Mouse (Mus musculus): ENCODE measurements around the gene Tmem104. TPM values are rescaled to one million over a fixed set of nuclear protein-coding genes. Genes with fewer than 3 reads are reported as not detected.

Tmem104 gene
- polyA plus RNA-seq, 1 experiment from 2014 or later: 15.1 TPM

GRCm38 (mm10) chr11:115279726-115280125 lies 92.4 kb downstream of the Tmem104 start:
- ATAC-seq (ENCODE audit: low FRiP score, low read depth): no peak

GRCm38 (mm10) chr11:115282295-115282694 lies 95.0 kb downstream of the Tmem104 start:
- no peaks in the 10 kb centered on the region for H3K27me3 ChIP-seq
- no peak overlapping the region for H3K9ac ChIP-seq
- no peak overlapping the region for H3K4me3 ChIP-seq
- no peak overlapping the region for H3K4me2 ChIP-seq
- no peaks in the 10 kb centered on the region for H3K9me3 ChIP-seq
- peaks cover 12% of the 10 kb centered on the region for H3K4me1 ChIP-seq (replicated peaks)
- no peaks in the 10 kb centered on the region for H3K36me3 ChIP-seq
- H3K27ac ChIP-seq (replicated peaks): peak overlapping the region; percentile 45
- WGBS: 78% methylated on average over 8 of the region's 8 CpGs
- peak; percentile 43; the same call in 1 of the 2 replicates for ATAC-seq (ENCODE audit: low FRiP score, low read depth)

More at GRCm38 (mm10) chr11:115279726-115280125, 92.4 kb downstream of the Tmem104 start:
- no peaks in the 10 kb centered on the region for H3K27me3 ChIP-seq
- H3K9me3 ChIP-seq: no peaks in the 10 kb centered on the region
- no peak overlapping the region for H3K9ac ChIP-seq
- no peak overlapping the region for H3K4me3 ChIP-seq
- H3K36me3 ChIP-seq: no peaks in the 10 kb centered on the region
- 82% methylated on average over 1 of the region's 1 CpGs for WGBS
- no peak overlapping the region for H3K4me2 ChIP-seq
- peaks cover 23% of the 10 kb centered on the region for H3K4me1 ChIP-seq (replicated peaks)
- H3K27ac ChIP-seq (replicated peaks): no peak overlapping the region

- ATAC-seq (ENCODE audit: low FRiP score, low read depth): peak; percentile 49; the same call in 1 of the 2 replicates
- 82% methylated on average over 8 of the region's 8 CpGs for WGBS
- no peak overlapping the region for H3K4me2 ChIP-seq
- no peak overlapping the region for H3K4me3 ChIP-seq
- H3K9ac ChIP-seq: no peak overlapping the region
- no peaks in the 10 kb centered on the region for H3K36me3 ChIP-seq
- H3K4me1 ChIP-seq (replicated peaks): peaks cover 8% of the 10 kb centered on the region
- no peaks in the 10 kb centered on the region for H3K27me3 ChIP-seq
- no peaks in the 10 kb centered on the region for H3K9me3 ChIP-seq
- H3K27ac ChIP-seq (replicated peaks): peak overlapping the region; percentile 45; the same call in 1 of the 2 replicates
Observed at GRCm38 (mm10) chr11:115282723-115283485, 95.6 kb downstream of the Tmem104 start.

- Histone ChIP-seq H3K27me3 (no peaks in the 10 kb centered on the region), H3K9ac (no peak overlapping the region), H3K9me3 (no peaks in the 10 kb centered on the region), H3K36me3 (no peaks in the 10 kb centered on the region), H3K4me1 (replicated peaks) (0 out of 2 replicates have a peak, but pooled peaks cover 5% of the 10 kb centered on the region), H3K27ac (replicated peaks) (no peak overlapping the region), H3K4me2 (no peak overlapping the region), H3K4me3 (no peak overlapping the region)
- WGBS: 79% methylated on average over 9 of the region's 9 CpGs
- no peak for ATAC-seq (ENCODE audit: low FRiP score, low read depth)
Observed at GRCm38 (mm10) chr11:115283486-115283765, 96.1 kb downstream of the Tmem104 start.

- H3K27ac ChIP-seq (replicated peaks): no peak overlapping the region
Observed at GRCm38 (mm10) chr11:115283891-115284620, 96.8 kb downstream of the Tmem104 start.

GRCm38 (mm10) chr11:115285282-115285681 lies 98.0 kb downstream of the Tmem104 start:
- H3K36me3 ChIP-seq: no peaks in the 10 kb centered on the region
- H3K9me3 ChIP-seq: no peaks in the 10 kb centered on the region
- no peak for ATAC-seq (ENCODE audit: low FRiP score, low read depth)
- 63% methylated on average over 4 of the region's 4 CpGs for WGBS
- 0 out of 2 replicates have a peak, but pooled peaks cover 5% of the 10 kb centered on the region for H3K4me1 ChIP-seq (replicated peaks)
- no peak overlapping the region for H3K4me3 ChIP-seq
- H3K27ac ChIP-seq (replicated peaks): no peak overlapping the region
- H3K4me2 ChIP-seq: no peak overlapping the region
- no peaks in the 10 kb centered on the region for H3K27me3 ChIP-seq
- H3K9ac ChIP-seq: no peak overlapping the region

More at GRCm38 (mm10) chr11:115283891-115284620, 96.8 kb downstream of the Tmem104 start:
- Histone ChIP-seq H3K27me3 (no peaks in the 10 kb centered on the region), H3K9ac (no peak overlapping the region), H3K4me2 (no peak overlapping the region), H3K4me3 (no peak overlapping the region), H3K4me1 (replicated peaks) (0 out of 2 replicates have a peak, but pooled peaks cover 5% of the 10 kb centered on the region), H3K9me3 (no peaks in the 10 kb centered on the region), H3K36me3 (no peaks in the 10 kb centered on the region)
- 89% methylated on average over 12 of the region's 12 CpGs for WGBS
- ATAC-seq (ENCODE audit: low FRiP score, low read depth): no peak

GRCm38 (mm10) chr11:115286201-115286993 lies 99.1 kb downstream of the Tmem104 start:
- H3K27ac ChIP-seq (replicated peaks): 0 out of 2 replicates have a peak overlapping the region, but pooled peaks have one; percentile 32
- no peak overlapping the region for H3K9ac ChIP-seq
- no peak overlapping the region for H3K4me3 ChIP-seq
- ATAC-seq (ENCODE audit: low FRiP score, low read depth): no peak
- H3K9me3 ChIP-seq: no peaks in the 10 kb centered on the region
- 73% methylated on average over 19 of the region's 19 CpGs for WGBS
- H3K36me3 ChIP-seq: no peaks in the 10 kb centered on the region
- H3K4me2 ChIP-seq: no peak overlapping the region
- H3K4me1 ChIP-seq (replicated peaks): 0 out of 2 replicates have a peak, but pooled peaks cover 5% of the 10 kb centered on the region
- no peaks in the 10 kb centered on the region for H3K27me3 ChIP-seq

GRCm38 (mm10) chr11:115287386-115287785 lies 100.1 kb downstream of the Tmem104 start:
- Histone ChIP-seq H3K27ac (replicated peaks) (no peak overlapping the region), H3K36me3 (no peaks in the 10 kb centered on the region), H3K9me3 (no peaks in the 10 kb centered on the region), H3K27me3 (no peaks in the 10 kb centered on the region), H3K4me2 (no peak overlapping the region), H3K4me3 (no peak overlapping the region), H3K9ac (no peak overlapping the region), H3K4me1 (replicated peaks) (0 out of 2 replicates have a peak, but pooled peaks cover 5% of the 10 kb centered on the region)
- WGBS: 84% methylated on average over 5 of the region's 5 CpGs
- no peak for ATAC-seq (ENCODE audit: low FRiP score, low read depth)

GRCm38 (mm10) chr11:115288305-115288704 lies 101.0 kb downstream of the Tmem104 start:
- H3K36me3 ChIP-seq: no peaks in the 10 kb centered on the region
- H3K4me1 ChIP-seq (replicated peaks): 0 out of 2 replicates have a peak, but pooled peaks cover 5% of the 10 kb centered on the region
- H3K27ac ChIP-seq (replicated peaks): no peak overlapping the region
- H3K4me2 ChIP-seq: no peak overlapping the region
- ATAC-seq (ENCODE audit: low FRiP score, low read depth): no peak
- H3K9me3 ChIP-seq: no peaks in the 10 kb centered on the region
- no peak overlapping the region for H3K4me3 ChIP-seq
- no peaks in the 10 kb centered on the region for H3K27me3 ChIP-seq
- 84% methylated on average over 2 of the region's 2 CpGs for WGBS
- H3K9ac ChIP-seq: no peak overlapping the region

- H3K27ac ChIP-seq (replicated peaks): no peak overlapping the region
Observed at GRCm38 (mm10) chr11:115289885-115290284, 102.6 kb downstream of the Tmem104 start.

GRCm38 (mm10) chr11:115290314-115290713 lies 103.0 kb downstream of the Tmem104 start:
- H3K4me3 ChIP-seq: no peak overlapping the region
- H3K27ac ChIP-seq (replicated peaks): no peak overlapping the region
- no peak overlapping the region for H3K4me2 ChIP-seq
- no peak overlapping the region for H3K9ac ChIP-seq
- H3K4me1 ChIP-seq (replicated peaks): 0 out of 2 replicates have a peak, but pooled peaks cover 5% of the 10 kb centered on the region
- H3K9me3 ChIP-seq: no peaks in the 10 kb centered on the region
- H3K27me3 ChIP-seq: no peaks in the 10 kb centered on the region
- WGBS: 83% methylated on average over 1 of the region's 1 CpGs
- H3K36me3 ChIP-seq: no peaks in the 10 kb centered on the region
- ATAC-seq (ENCODE audit: low FRiP score, low read depth): no peak

More at GRCm38 (mm10) chr11:115289885-115290284, 102.6 kb downstream of the Tmem104 start:
- Histone ChIP-seq H3K4me2 (no peak overlapping the region), H3K9me3 (no peaks in the 10 kb centered on the region), H3K36me3 (no peaks in the 10 kb centered on the region), H3K4me1 (replicated peaks) (0 out of 2 replicates have a peak, but pooled peaks cover 5% of the 10 kb centered on the region), H3K27me3 (no peaks in the 10 kb centered on the region), H3K4me3 (no peak overlapping the region), H3K9ac (no peak overlapping the region)
- 85% methylated on average over 8 of the region's 8 CpGs for WGBS
- ATAC-seq (ENCODE audit: low FRiP score, low read depth): no peak
